Mouse (Mus musculus) forebrain, embryonic 11.5 days (tissue): ENCODE data around the gene Slf1. TPM values are rescaled to one million over a fixed set of nuclear protein-coding genes. Genes with fewer than 3 reads are reported as not detected.
"Not testable (repeated sequence)": the region's sequence is repeated elsewhere in the genome, so short reads cannot be mapped to it uniquely, and the experiment has no call there.

Source experiments
- ATAC-seq: fragments of 200-750 bp; cut with Nextera tagmentation; replicated peaks from 2 replicates; pipeline ENCODE4 v1.8.0; 2017; ENCODE audit warnings: moderate TSS enrichment; ENCODE audit not compliant: low FRiP score
- DNase-seq: peaks from one replicate; pipeline ENCODE4 v3.0.0-alpha.2; 2017; ENCODE audit warnings: low spot score
- H3K27ac ChIP-seq: fragments of 300-500 bp; sonication (generic); 2 replicates; pipeline ENCODE4 v1.5.1; 2014; ENCODE audit warnings: low read depth, low read length
- H3K27me3 ChIP-seq: fragments of 300-500 bp; sonication (generic); 2 replicates; pipeline ENCODE4 v1.6.1; 2014; ENCODE audit warnings: mild to moderate bottlenecking, low read length, mixed read lengths; ENCODE audit not compliant: control insufficient read depth, insufficient read depth
- H3K36me3 ChIP-seq: fragments of 300-500 bp; sonication (generic); 2 replicates; pipeline ENCODE4 v1.6.1; 2014; ENCODE audit warnings: mild to moderate bottlenecking, low read length, moderate library complexity, mixed read lengths; ENCODE audit not compliant: control insufficient read depth, insufficient read depth
- H3K4me1 ChIP-seq: fragments of 300-500 bp; sonication (generic); replicated peaks from 2 replicates; pipeline ENCODE4 v1.6.1; 2014; ENCODE audit warnings: low read length, mixed read lengths; ENCODE audit not compliant: control insufficient read depth, insufficient read depth
- H3K4me2 ChIP-seq: fragments of 300-500 bp; sonication (generic); 2 replicates; pipeline ENCODE4 v1.6.1; 2014; ENCODE audit warnings: low read depth, mild to moderate bottlenecking, low read length, moderate library complexity, mixed read lengths; ENCODE audit not compliant: severe bottlenecking
- H3K4me3 ChIP-seq: fragments of 300-500 bp; sonication (generic); 2 replicates; pipeline ENCODE4 v1.5.1; 2014; ENCODE audit warnings: low read depth, low read length
- H3K9ac ChIP-seq: fragments of 300-500 bp; sonication (generic); 2 replicates; pipeline ENCODE4 v1.6.1; 2014; ENCODE audit warnings: low read length
- H3K9me3 ChIP-seq: fragments of 300-500 bp; sonication (generic); 2 replicates; pipeline ENCODE4 v1.6.1; 2016; ENCODE audit warnings: low read length, mixed read lengths; ENCODE audit not compliant: control insufficient read depth
- WGBS: fragments of 180-500 bp; shearing (Covaris S2); extraction: QIAGEN DNeasy Blood & Tissue Kit; methylation state at CpG from one replicate; pipeline ENCODE4 v1.1.7; 2014; 5-methylcytosine and 5-hydroxymethylcytosine counted together
- polyA plus RNA-seq: library from polyadenylated mRNA; unstranded; fragments of >200 nt; fragmentation: Nextera tagmentation; extraction: Ambion mirVana; gene quantifications from 2 replicates; pipeline ENCODE4 v1.2.1, GENCODE M21; 2014

Gene Slf1
- polyA plus RNA-seq, 1 experiment from 2014 or later, result 54.8 TPM

GRCm38 (mm10) chr13:77092876-77093275, 42.4 kb downstream of the Slf1 start:
- not testable (repeated sequence) for H3K4me1 ChIP-seq, H3K4me2 ChIP-seq, H3K4me3 ChIP-seq, ATAC-seq, H3K9ac ChIP-seq, H3K27me3 ChIP-seq, H3K9me3 ChIP-seq, H3K36me3 ChIP-seq, H3K27ac ChIP-seq, DNase-seq
- WGBS, result 94% methylated on average over 1 of the region's 1 CpGs

GRCm38 (mm10) chr13:77072030-77072429, 63.2 kb downstream of the Slf1 start:
- DNase-seq, result no peak
- Histone ChIP-seq H3K27me3 (no peaks in the 10 kb centered on the region), H3K4me2 (no peak overlapping the region), H3K36me3 (no peaks in the 10 kb centered on the region; the same call in none of the 2 replicates), H3K27ac (no peak overlapping the region), H3K4me3 (no peak overlapping the region), H3K9me3 (peaks cover 1% of the 10 kb centered on the region), H3K4me1 (no peaks in the 10 kb centered on the region), H3K9ac (no peak overlapping the region)
- ATAC-seq, result no peak

- no peak overlapping the region for H3K4me2 ChIP-seq
- DNase-seq (no peak), ATAC-seq (no peak)
- no peaks in the 10 kb centered on the region for H3K27me3 ChIP-seq
- H3K4me1 ChIP-seq, result no peaks in the 10 kb centered on the region
- H3K36me3 ChIP-seq, result no peaks in the 10 kb centered on the region
- H3K27ac ChIP-seq, result no peak overlapping the region
- no peak overlapping the region for H3K4me3 ChIP-seq
- no peaks in the 10 kb centered on the region for H3K9me3 ChIP-seq
- no peak overlapping the region for H3K9ac ChIP-seq
- WGBS, result 90% methylated on average over 1 of the region's 1 CpGs
Measured at GRCm38 (mm10) chr13:77068847-77069246, 66.4 kb downstream of the Slf1 start.

- H3K27me3 ChIP-seq, result no peaks in the 10 kb centered on the region
- H3K36me3 ChIP-seq, result no peaks in the 10 kb centered on the region
- no peak overlapping the region for H3K4me3 ChIP-seq
- no peaks in the 10 kb centered on the region for H3K9me3 ChIP-seq
- no peak overlapping the region for H3K4me2 ChIP-seq
- no peak overlapping the region for H3K9ac ChIP-seq
- ATAC-seq (no peak), DNase-seq (no peak)
- no peak overlapping the region for H3K27ac ChIP-seq
- H3K4me1 ChIP-seq, result no peaks in the 10 kb centered on the region
- 87% methylated on average over 1 of the region's 1 CpGs for WGBS
Measured at GRCm38 (mm10) chr13:77063221-77063620, 72.1 kb downstream of the Slf1 start.

GRCm38 (mm10) chr13:77049736-77050135, 85.5 kb downstream of the Slf1 start:
- Histone ChIP-seq H3K27me3 (no peaks in the 10 kb centered on the region), H3K4me2 (no peak overlapping the region), H3K4me3 (no peak overlapping the region), H3K4me1 (0 out of 2 replicates have a peak, but pooled peaks cover 2% of the 10 kb centered on the region), H3K27ac (no peak overlapping the region), H3K9ac (no peak overlapping the region), H3K36me3 (no peaks in the 10 kb centered on the region), H3K9me3 (no peaks in the 10 kb centered on the region)
- ATAC-seq (no peak), DNase-seq (no peak)
- WGBS, result 89% methylated on average over 3 of the region's 3 CpGs

GRCm38 (mm10) chr13:77048461-77048860, 86.8 kb downstream of the Slf1 start:
- Histone ChIP-seq H3K9me3 (no peaks in the 10 kb centered on the region), H3K27ac (no peak overlapping the region), H3K36me3 (no peaks in the 10 kb centered on the region), H3K9ac (no peak overlapping the region), H3K27me3 (no peaks in the 10 kb centered on the region), H3K4me3 (no peak overlapping the region), H3K4me1 (0 out of 2 replicates have a peak, but pooled peaks cover 2% of the 10 kb centered on the region), H3K4me2 (no peak overlapping the region)
- no peak for ATAC-seq
- no peak for DNase-seq
- 98% methylated on average over 1 of the region's 1 CpGs for WGBS

GRCm38 (mm10) chr13:77047179-77047931, 87.9 kb downstream of the Slf1 start:
- 0 out of 2 replicates have a peak, but pooled peaks cover 2% of the 10 kb centered on the region for H3K4me1 ChIP-seq
- H3K4me2 ChIP-seq, result no peak overlapping the region
- no peaks in the 10 kb centered on the region for H3K27me3 ChIP-seq
- H3K4me3 ChIP-seq, result no peak overlapping the region
- no peak overlapping the region for H3K9ac ChIP-seq
- ATAC-seq, result peak; percentile 66
- 65% methylated on average over 6 of the region's 6 CpGs for WGBS
- no peak overlapping the region for H3K27ac ChIP-seq
- no peaks in the 10 kb centered on the region for H3K9me3 ChIP-seq
- DNase-seq, result no peak
- no peaks in the 10 kb centered on the region for H3K36me3 ChIP-seq

GRCm38 (mm10) chr13:77046416-77046815, 88.9 kb downstream of the Slf1 start:
- peak; percentile 53 for DNase-seq
- Histone ChIP-seq H3K27me3 (no peaks in the 10 kb centered on the region), H3K4me2 (no peak overlapping the region), H3K9ac (no peak overlapping the region), H3K4me3 (no peak overlapping the region), H3K4me1 (0 out of 2 replicates have a peak, but pooled peaks cover 2% of the 10 kb centered on the region), H3K36me3 (no peaks in the 10 kb centered on the region), H3K27ac (no peak overlapping the region), H3K9me3 (no peaks in the 10 kb centered on the region)
- 80% methylated on average over 10 of the region's 10 CpGs for WGBS
- ATAC-seq, result peak; percentile 71

GRCm38 (mm10) chr13:77045375-77045774, 89.9 kb downstream of the Slf1 start:
- H3K27ac ChIP-seq, result no peak overlapping the region
- no peaks in the 10 kb centered on the region for H3K36me3 ChIP-seq
- H3K27me3 ChIP-seq, result no peaks in the 10 kb centered on the region
- no peaks in the 10 kb centered on the region for H3K9me3 ChIP-seq
- H3K4me1 ChIP-seq, result 0 out of 2 replicates have a peak, but pooled peaks cover 2% of the 10 kb centered on the region
- 81% methylated on average over 1 of the region's 1 CpGs for WGBS
- H3K4me3 ChIP-seq, result no peak overlapping the region
- DNase-seq, result no peak
- no peak overlapping the region for H3K9ac ChIP-seq
- no peak for ATAC-seq
- H3K4me2 ChIP-seq, result no peak overlapping the region
